Mouse (Mus musculus) frontal cortex, adult 2 months (tissue): ENCODE measurements around the gene Rexo5. TPM values are rescaled to one million over a fixed set of nuclear protein-coding genes. Genes with fewer than 3 reads are reported as not detected.

Source experiments
- DNase-seq, 2 experiments: peaks; one replicate each; pipeline ENCODE4 v3.0.0; 2022; ENCODE audit warnings: low spot score in 1 of 2; ENCODE audit errors: extremely low spot score in 1 of 2
- polyA plus RNA-seq: library from polyadenylated mRNA; depleted of rRNA; stranded (reverse); fragments of >200 nt; gene quantifications from 2 replicates; pipeline ENCODE4 v1.2.3, GENCODE M21; 2012

Gene Rexo5
- polyA plus RNA-seq, 1 experiment: 5.7 TPM

DNA sequence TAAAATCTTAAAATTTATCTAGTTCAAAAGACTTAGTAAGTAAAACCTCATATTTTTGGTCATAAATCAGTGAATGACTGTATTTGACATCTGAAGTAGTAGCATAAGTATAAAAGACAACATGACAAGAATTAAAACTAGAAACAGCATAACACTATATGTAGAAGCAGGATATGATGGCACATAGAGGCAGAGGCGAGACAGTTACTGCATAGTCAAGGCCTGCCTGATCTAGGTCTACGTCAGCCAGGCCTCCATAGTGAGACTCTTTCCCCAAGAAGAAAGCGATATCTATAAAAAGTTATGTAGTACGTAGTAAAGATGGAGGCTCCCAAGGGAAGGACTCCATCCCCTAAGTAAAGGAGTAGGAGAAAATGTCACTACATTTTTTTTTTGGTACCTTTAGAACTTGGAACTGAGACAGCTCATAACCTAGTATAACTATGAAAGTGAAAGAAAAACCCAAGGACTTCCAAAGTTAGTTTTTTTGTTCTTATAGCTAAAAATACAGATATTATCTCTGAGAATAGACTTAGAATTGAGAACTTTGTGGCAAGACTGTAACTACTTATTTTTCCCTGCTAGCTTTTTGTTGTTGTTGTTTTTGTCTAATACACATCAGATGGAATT, 48.1 kb downstream of the Rexo5 start:
- no peak for DNase-seq

DNA sequence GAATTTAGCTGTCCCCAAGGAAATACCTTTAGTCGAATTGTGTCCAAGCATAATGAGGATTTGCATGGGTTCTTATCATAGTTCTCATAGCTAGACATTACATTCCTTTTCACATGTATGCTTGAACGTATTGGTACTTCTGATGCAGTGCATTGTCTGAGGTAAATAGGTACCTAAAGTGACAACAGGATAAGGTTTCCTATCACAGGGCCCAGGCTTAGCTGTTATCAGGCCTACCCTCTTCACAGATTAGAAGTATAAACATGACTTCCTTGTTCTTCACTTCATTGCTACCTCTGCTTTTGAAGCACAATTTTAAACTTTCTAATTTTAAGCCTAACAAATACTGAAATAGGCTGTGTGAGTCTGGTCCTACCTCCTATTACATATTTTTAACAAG, 51.7 kb downstream of the Rexo5 start:
- no peak for DNase-seq

DNA sequence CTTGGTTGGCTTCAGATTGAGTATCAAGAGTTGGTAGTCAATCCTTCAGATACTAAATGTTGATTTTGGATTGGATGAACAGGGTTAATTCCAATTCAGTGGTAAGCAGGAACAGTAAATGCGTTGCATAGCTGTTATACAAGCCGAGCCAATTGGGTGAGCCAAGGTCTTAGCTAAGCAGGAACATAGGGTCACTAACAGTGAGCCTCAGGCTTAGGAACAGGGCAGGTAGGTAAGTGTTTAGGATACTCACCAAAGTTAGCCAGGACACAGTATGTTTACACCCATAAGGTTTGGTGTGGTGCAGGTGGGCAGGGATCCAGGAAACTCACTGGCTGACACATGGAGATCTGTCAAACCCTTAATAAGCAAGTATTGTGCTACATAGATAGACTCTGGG, 53.6 kb downstream of the Rexo5 start:
- no peak for DNase-seq

DNA sequence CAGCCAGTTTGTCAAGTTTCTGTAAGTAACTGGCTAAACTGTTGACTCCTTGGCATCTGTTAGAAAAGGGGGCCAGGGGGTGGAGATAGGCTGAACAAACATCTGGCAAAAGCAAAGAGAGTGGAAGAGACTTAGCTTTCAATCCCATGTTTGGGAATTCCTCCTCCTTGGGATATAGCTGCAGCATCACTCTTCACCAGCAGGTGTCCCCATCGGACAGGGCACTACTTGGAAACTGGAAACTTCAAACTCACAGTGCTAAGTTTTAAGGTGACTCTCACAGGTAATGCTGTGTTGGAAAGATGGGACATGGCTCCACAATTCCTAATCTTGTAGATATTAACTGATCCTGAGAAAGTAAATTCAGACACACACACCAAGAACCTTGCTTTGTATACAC, 55.3 kb downstream of the Rexo5 start:
- peak; percentile 18 to 87 for DNase-seq

DNA sequence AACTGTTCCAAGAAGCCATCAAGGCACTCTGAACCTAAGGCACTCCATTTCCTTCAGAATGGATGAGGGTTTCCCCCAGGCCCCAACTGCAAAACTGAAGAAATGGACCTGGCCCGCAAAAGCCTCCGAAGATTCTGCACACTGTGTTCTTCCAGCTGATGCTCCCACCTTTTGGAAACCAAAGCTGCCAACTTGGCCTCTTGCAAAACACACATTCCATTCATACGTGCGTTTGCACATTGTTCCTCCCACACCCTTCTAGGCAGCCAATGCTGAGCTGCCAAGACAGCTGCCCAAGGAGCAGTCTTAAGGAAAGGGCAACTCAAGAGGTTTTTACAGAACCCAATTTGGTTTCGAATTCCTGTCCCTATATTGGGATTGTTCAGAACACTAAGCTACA, 56.9 kb downstream of the Rexo5 start:
- no peak for DNase-seq

DNA sequence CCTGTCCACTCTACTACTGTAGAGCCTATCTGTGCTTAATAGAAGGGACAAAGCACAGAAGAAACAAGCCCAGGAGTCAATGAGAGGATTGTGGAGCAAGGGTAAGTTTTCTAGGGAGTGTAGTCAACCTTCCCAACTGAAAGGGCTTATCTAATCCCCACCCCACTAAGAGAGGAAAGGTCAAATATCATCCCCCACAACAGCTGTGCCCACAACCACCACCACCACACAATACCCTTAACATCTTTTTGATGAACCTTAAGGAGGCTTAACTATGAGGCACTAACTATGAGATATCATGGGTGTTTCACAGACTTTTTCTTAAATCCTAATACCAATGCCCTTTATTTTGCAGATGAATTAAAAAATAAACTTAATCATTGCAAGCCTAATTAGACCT, 58.7 kb downstream of the Rexo5 start:
- no peak for DNase-seq

DNA sequence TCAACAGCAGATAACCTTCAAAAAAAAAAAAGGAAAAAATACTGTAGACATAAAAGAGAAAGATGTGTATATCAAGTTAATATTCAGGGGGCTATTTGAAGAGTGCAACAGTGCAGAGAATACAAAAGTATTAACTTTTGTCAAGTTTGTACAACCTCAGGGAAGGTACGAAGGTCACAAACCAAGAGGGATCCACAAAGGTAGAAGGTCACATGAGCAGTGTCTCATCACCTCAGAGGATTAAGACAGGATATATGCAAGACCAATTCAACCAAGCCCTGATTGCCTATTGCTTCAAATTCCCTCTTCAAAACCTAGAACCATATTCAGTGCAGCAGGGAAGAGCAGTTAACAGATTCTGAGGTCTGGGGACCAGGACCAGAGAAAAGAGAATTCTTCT, 59.4 kb downstream of the Rexo5 start:
- no peak for DNase-seq

DNA sequence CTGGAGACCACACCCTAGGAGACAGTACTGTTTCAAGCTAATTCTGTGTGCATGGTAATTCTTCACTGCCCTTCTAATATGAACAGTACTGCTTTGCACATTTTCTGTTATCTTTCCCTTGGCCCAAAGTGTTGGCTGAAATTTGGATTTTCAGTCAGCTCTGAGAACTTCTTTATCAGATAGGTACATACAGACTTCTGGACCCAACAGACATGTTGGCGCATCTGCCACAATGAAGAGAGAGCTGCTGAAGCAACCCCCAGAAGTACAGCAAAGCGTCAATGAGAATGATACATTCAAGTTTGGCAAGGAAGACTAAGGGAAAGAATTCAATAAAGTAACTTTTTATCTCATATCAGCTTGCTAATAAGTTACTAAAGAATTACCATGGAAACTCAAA, 60.6 kb downstream of the Rexo5 start:
- no peak for DNase-seq

DNA sequence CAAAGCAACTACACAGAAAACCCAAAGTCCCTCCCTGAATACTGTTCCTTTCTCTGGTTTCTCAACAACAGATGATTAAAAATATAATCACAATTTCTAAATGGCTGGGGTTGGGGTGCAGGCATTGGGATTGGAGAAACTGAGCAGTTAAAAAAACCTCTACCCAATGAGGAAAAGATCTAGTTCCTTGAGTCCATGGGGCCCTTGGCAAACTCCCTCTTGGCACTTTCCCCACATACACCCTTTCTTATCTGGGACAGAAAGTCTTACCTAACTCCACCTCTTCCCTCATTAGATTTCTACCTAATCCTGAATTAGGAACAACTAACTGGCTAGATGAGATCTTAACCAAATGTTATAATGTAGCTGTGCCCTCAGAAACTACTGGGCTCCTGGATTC, 61.2 kb downstream of the Rexo5 start:
- no peak for DNase-seq

DNA sequence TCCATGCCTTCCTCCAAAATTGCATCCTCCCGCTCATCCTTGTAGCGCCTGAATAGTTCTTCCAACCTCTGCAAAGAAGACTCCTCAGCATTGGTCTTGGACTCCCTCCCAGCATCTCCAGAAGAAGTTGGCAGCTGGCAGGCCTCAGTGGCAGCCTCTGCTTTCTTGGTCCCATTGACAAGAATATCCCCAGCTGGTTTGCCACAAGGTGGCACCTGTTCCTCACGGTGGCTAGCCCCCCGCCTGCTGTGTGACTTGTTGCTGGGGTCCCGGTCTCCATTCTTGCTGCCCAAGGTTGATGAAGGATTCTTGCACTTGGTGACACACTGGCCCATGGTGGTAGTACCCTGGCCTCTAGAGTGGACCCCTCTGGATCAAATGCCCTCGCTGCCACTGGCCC, 65.7 kb downstream of the Rexo5 start:
- DNase-seq: peak in 1 of 2 experiments; percentile 31

DNA sequence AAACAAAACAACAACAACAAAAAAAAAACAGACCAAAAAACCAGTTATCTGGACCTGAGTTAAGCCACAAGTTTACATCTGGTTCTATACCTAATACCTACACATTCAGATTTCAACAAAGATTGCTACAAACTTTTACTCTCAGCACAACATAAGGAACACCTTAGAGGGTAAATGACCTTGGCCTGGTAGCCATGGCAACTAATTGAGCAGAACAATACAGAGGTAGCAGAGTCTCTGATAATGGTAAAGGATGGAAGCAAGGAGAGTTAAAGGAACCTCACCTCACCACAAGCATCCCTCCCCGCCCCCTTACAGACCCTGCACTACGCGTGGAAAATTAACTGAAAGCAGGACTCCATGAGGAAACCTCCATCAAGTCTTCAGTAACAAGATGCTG, 66.3 kb downstream of the Rexo5 start:
- DNase-seq: no peak

DNA sequence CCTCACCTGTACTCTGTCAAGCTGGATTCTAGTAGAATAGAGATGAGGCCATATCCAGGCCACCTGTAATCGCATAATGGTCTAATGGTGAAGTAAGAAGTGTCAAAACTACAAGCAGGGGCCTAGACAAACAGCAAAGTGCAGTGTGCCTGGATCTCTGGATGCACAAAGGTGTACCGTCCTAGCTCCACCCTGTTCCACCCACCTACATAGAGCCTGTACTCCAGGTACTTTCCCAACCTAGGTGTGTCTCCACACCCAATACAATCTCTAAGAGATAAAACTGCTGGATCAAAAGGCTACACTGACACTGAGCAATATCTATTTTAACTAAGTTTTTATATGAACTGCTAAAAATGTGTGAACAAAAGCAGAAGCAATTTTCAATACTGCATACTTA, 66.7 kb downstream of the Rexo5 start:
- DNase-seq: no peak

DNA sequence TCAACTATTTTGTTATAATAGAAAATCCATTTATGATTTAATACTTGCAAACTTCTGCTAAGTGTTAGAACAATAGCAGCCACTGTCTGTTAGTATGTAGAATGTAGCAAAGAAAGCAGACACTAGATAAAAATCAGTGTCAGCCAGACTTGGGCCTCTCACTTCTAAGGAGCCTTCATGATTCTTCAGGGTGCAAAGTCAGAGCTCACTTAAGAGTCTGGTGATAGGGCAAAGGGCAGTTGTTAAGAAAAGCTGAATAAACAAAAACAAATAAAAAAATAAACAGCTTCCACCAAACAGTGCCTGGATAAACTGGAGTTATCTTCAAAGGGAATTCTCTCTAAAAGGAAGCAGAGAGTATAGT, 67.1 kb downstream of the Rexo5 start:
- no peak for DNase-seq

DNA sequence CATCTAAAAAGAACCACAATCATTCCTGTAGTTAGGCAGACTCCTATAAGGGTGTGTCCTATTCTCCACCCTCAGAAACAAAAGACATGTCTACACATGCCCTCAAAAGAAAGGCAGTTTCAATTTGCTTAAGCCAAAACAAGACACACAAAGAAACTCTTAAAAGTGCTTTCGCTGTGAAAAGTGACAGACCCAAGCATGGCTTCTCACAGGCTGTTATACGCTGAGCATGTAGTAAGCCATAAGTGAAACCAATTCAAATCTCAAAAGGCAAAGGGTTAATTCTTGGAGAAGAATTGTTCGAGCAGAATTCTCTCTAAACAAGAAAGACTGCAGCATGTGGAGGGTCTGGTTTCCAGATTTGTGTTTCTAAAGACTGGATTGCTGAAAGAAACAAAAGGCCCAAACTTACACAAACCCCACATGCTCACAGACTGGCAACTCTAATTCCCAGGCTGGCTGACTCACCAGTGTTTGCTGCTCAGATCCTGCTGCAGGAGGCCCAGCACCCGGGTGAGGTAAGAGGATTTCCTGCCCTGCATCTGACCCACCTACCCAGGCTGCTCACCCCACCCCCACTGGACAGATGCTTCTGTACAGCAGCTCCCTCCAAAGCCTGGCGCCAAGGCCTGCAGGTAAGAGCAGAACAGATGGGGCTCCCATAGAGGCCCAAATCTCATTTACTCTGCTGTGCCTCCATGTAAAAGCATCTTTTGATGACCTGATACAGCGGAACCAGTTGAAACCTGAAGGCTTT, 67.7 kb downstream of the Rexo5 start:
- peak in 1 of 2 experiments; percentile 39 for DNase-seq

DNA sequence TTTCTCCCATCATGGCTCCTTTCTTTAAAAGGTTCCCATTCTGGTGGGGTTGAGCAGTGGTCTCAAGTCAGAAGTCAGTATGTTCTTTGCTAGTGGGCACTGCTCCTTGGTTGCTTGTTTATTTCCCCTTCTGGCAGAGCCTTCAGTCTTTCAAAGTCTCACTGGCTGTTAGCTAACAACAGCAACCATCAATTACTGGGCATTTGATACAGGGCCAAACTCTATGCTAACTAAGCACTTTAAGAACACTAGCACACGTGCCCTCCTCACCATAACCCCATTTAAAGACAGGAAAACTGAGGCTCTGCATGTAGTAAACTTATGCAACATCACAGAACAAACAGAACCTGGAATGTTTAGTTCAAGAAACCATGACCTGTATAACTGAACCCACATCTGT, 68.4 kb downstream of the Rexo5 start:
- no peak for DNase-seq

DNA sequence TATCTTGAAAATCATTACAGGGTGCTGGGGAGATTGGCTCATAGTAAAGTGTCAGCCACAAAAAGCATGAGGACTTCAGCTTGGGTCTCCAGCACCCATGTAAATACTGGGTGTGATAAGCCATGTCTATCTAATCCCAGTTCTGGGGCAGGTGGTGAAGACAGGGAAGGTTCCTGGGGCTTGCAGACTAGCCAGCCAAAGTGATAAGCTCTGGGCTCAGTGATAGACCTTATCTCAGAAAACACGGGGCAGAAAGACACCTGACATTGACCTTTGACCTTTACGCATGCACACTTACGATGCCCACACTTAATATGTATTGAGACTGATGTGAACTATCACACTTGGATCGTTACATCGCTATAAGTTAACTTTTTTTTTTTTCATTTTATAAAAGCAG, 70.7 kb downstream of the Rexo5 start:
- no peak for DNase-seq

DNA sequence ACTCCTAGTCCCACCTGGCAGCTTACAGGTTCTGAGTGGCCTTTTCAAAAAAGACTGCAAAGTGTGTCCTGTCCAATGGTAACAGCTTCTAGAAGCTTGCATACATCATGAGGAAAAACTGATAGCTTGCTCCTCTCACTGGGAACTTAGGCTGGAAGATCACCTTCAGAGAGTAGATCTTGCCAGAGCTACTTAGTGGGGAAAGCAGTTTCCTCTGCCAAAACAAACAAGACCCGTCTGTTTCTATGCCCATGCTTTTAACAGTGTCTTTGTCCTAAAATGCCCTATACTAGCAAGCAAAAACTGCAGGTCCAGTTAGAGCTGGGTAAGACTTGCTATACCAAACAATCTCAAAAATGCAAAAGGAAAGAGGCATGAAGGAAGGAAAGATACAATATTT, 72.3 kb downstream of the Rexo5 start:
- DNase-seq: no peak

DNA sequence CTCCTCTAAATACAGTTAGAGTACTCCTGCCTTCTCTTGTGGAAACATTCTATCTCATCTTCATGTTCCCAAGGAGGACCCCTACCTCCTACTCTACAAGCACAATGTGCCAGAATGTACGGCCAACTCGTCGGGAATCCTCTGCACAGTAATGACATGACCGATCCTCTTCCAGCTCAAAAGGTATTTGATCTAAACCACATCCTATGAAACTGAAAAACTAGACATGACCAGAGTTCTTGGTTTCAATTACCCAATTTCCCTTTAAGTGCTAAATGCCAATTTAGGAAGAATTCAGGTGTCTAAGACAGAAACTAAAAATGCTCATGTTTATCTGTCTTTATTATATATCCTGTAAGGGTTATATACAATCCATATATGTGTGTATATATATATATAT, 78.4 kb downstream of the Rexo5 start:
- DNase-seq: no peak

DNA sequence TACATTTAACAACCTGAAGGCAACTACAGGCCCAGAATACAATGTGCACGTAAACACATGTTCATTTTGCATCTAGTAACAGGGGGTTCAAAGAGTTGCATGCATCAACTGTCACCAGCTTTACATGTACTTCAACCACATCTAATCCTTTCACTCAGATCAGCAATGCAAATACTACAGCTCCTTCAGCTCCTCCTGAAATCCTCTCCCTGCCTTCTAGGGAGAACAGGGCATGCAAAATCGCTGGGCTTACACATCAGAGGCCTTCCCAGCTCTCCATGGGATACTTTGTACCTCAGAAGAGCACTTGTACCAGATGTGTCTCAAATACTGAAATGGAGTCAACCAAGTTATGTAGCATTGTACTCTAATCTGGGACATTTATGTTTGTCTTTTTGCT, 79.2 kb downstream of the Rexo5 start:
- no peak for DNase-seq

DNA sequence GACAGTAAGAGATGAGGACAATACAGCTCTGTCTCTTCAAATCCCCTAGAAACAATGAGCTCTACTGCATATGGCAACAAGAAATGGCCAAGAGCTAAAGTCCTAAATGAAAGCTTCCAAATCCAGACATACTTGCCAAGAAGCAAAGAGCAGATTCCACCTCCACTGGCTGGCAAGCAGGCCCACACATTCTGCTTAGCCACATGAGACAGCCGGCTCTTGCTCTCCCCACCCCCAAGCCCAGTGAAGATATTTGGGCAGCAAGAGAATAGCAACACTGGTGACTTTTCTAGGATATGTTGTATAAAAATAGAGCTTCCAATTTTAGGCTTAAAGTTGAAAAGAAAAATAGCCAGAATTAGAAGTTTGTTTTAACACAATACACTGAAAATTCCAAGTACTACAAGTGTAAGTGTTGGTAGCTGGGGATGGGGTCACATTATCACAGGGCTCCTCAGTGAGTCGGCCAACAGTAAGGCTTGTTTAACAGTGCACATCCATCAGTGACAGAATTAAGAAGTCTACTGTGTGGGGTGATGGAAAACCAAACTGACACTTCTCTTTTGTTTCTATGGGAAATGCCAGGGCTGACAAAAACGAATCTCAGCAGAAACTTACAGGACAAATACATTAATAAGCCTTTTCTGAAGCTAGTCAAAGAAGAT, 82.1 kb downstream of the Rexo5 start:
- peak; percentile 78 to 82 for DNase-seq

DNA sequence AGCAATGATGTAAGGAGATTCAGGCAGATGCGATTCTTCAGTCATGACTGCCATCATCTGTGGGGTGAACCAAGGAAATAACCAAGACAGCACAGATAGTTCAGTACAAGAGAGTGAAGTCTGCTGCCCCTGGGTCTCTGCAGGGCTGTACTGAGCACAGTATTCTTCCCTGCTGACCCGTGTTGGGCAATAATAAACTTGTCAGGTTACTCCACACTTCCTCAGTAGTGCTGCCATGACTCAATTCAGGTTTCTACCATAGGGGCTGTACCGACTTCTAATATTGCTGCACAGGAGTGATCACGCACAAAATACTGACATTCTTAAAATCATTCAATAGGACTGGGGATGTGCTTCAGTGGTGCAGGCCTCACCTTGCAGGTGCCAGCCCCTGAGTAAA, 85.4 kb downstream of the Rexo5 start:
- no peak for DNase-seq

DNA sequence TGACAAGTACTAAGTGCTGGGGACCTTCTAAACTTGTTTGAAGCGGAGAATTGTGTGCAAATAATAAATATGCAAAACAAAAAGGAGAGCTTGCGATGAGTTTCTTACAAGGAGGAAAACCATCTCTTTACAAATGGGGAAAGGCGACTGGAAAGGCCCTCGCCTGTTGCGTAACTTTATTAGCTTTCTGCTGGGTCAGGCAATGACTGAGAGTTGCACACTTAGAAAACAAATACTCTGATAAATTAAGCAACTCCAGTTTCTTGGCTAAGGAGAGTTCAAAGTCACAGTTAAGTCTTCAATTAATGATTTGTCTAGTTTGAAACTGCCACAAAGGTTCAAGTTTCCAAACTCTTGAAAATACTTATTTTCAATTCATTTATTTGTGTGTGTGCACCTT, 86.5 kb downstream of the Rexo5 start:
- no peak for DNase-seq
